Mouse (Mus musculus): ENCODE measurements around the gene App.
A peak's percentile ranks its signal among the peaks of the same experiment; 100 is the strongest.

The App gene

GRCm38 (mm10) chr16:85012172-85012571, 161.4 kb downstream of the App start:
- DNase-seq: no peak

GRCm38 (mm10) chr16:85010651-85011050, 162.9 kb downstream of the App start:
- DNase-seq: no peak

GRCm38 (mm10) chr16:85008866-85009645, 164.5 kb downstream of the App start:
- DNase-seq: no peak

GRCm38 (mm10) chr16:85001939-85002556, 171.5 kb downstream of the App start:
- no peak for DNase-seq

- DNase-seq: no peak
These were observed 173.3 kb downstream of the App start for GRCm38 (mm10) chr16:85000304-85000703.

GRCm38 (mm10) chr16:84997551-84997950, 176.0 kb downstream of the App start:
- DNase-seq: no peak

- no peak for DNase-seq
These were observed 178.1 kb downstream of the App start for GRCm38 (mm10) chr16:84995441-84995867.

- no peak for DNase-seq
These were observed 180.7 kb downstream of the App start for GRCm38 (mm10) chr16:84992888-84993287.

- no peak for DNase-seq
These were observed 182.6 kb downstream of the App start for GRCm38 (mm10) chr16:84991011-84991410.

- peak; percentile 6 for DNase-seq
These were observed 183.6 kb downstream of the App start for GRCm38 (mm10) chr16:84989938-84990337.

- no peak for DNase-seq
These were observed 184.1 kb downstream of the App start for GRCm38 (mm10) chr16:84989476-84989875.

- DNase-seq: no peak
These were observed 185.8 kb downstream of the App start for GRCm38 (mm10) chr16:84987724-84988287.

GRCm38 (mm10) chr16:84986016-84986631, 187.4 kb downstream of the App start:
- DNase-seq: no peak

- no peak for DNase-seq
These were observed 188.2 kb downstream of the App start for GRCm38 (mm10) chr16:84985340-84985739.

- DNase-seq: no peak
These were observed 190.1 kb downstream of the App start for GRCm38 (mm10) chr16:84983428-84983827.

- no peak for DNase-seq
These were observed 191.0 kb downstream of the App start for GRCm38 (mm10) chr16:84982589-84982988.

- no peak for DNase-seq
These were observed 195.0 kb downstream of the App start for GRCm38 (mm10) chr16:84978589-84978988.

GRCm38 (mm10) chr16:84974176-84974518, 199.4 kb downstream of the App start:
- DNase-seq: no peak

- DNase-seq: no peak
These were observed 200.0 kb downstream of the App start for GRCm38 (mm10) chr16:84973446-84974175.

GRCm38 (mm10) chr16:84971535-84972330, 201.8 kb downstream of the App start:
- DNase-seq: no peak

GRCm38 (mm10) chr16:84969026-84969425, 204.5 kb downstream of the App start:
- no peak for DNase-seq

- no peak for DNase-seq
These were observed 206.6 kb downstream of the App start for GRCm38 (mm10) chr16:84966983-84967382.

All from thymus, postnatal 25 days (tissue).